In genomic region chr3:84435288-84436043, GRCm38 (mm10) we compare ENCODE assay signal across 9 mouse cellular contexts. TPM values are rescaled to one million over a fixed set of nuclear protein-coding genes. Genes with fewer than 3 reads are reported as not detected.
A peak's percentile ranks its signal among the peaks of the same experiment; 100 is the strongest.
DNase-seq lines count a peak whose midpoint lies in the region; ATAC-seq and TF ChIP-seq lines count a peak whose summit lies in the region.
"Had no signal": no experiment of that assay in that cellular context is flagged by ENCODE, and none has a peak within 500 bp of the region (broad histone marks: within the 10 kb centered on the region; RNA-seq: fewer than 3 reads in every experiment).

No protein-coding gene starts in this region.

- peak; percentile 86 for DNase-seq in midbrain, embryonic 11.5 days (ENCODE audit: low spot score, missing footprints)
- no peak for DNase-seq in midbrain, embryonic 10.5 days (ENCODE audit: low spot score)
- peak; percentile 69 for DNase-seq in fibroblast of lung, adult 2 months (ENCODE audit: low read depth)
- DNase-seq in lung, postnatal 36 days: peak; percentile 59
- DNase-seq in c-Kit-positive CD71-positive TER-119-positive erythroid progenitor cells, embryonic 14.5 days (ENCODE audit: low spot score): no peak
- no peak for DNase-seq in layer of hippocampus, adult 2 months (ENCODE audit: low spot score in 2 of 2)
- no peak for DNase-seq in thymus, postnatal 14 days

- no peaks in the 10 kb centered on the region for H3K27me3 ChIP-seq in midbrain, embryonic 11.5 days (ENCODE audit: control insufficient read depth, insufficient read depth, low read length)
- H3K27me3 ChIP-seq in midbrain, embryonic 10.5 days (ENCODE audit: low read depth, poor library complexity, severe bottlenecking): peaks cover 9% of the 10 kb centered on the region; the same call in 1 of the 2 replicates
- no peaks in the 10 kb centered on the region for H3K27me3 ChIP-seq in hindbrain, embryonic 16.5 days (replicated peaks; ENCODE audit: control insufficient read depth, insufficient read depth, low read length)

- WGBS in midbrain, embryonic 11.5 days: 40% methylated on average over 11 of the region's 11 CpGs
- 48% methylated on average over 11 of the region's 11 CpGs for WGBS in midbrain, embryonic 10.5 days
- WGBS in hindbrain, embryonic 16.5 days: 19% methylated on average over 11 of the region's 11 CpGs

- peaks cover 6% of the 10 kb centered on the region for H3K4me1 ChIP-seq in midbrain, embryonic 11.5 days (ENCODE audit: control insufficient read depth, insufficient read depth, low read length)
- peaks cover 40% of the 10 kb centered on the region for H3K4me1 ChIP-seq in midbrain, embryonic 10.5 days
- peaks cover 7% of the 10 kb centered on the region; the same call in 1 of the 2 replicates for H3K4me1 ChIP-seq in hindbrain, embryonic 16.5 days (ENCODE audit: control insufficient read depth, insufficient read depth, low read depth, low read length)

- no peak for TF ChIP-seq CTCF in layer of hippocampus, adult 2 months (conservative IDR thresholded peaks at IDR 0.05)

- ATAC-seq in midbrain, embryonic 11.5 days (ENCODE audit: low FRiP score): peak; percentile 22; the same call in 1 of the 2 replicates
- peak; percentile 41 for ATAC-seq in hindbrain, embryonic 16.5 days

- H3K4me2 ChIP-seq in midbrain, embryonic 11.5 days: no peak overlapping the region
- no peak overlapping the region for H3K4me2 ChIP-seq in hindbrain, embryonic 16.5 days (ENCODE audit: low read length)

- no peak overlapping the region for H3K27ac ChIP-seq in midbrain, embryonic 11.5 days (ENCODE audit: low read depth, low read length)
- H3K27ac ChIP-seq in midbrain, embryonic 10.5 days (replicated peaks): no peak overlapping the region
- H3K27ac ChIP-seq in hindbrain, embryonic 16.5 days (ENCODE audit: low read depth, low read length): peak overlapping the region; percentile 19
- no peak overlapping the region for H3K27ac ChIP-seq in layer of hippocampus, adult 2 months
- H3K27ac ChIP-seq: macrophage had no signal

- no peaks in the 10 kb centered on the region for H3K9me3 ChIP-seq in midbrain, embryonic 11.5 days (ENCODE audit: control insufficient read depth, low read length)
- no peaks in the 10 kb centered on the region for H3K9me3 ChIP-seq in midbrain, embryonic 10.5 days (replicated peaks)
- H3K9me3 ChIP-seq in hindbrain, embryonic 16.5 days (ENCODE audit: control insufficient read depth, low read length): no peaks in the 10 kb centered on the region

- H3K36me3 ChIP-seq in midbrain, embryonic 11.5 days (ENCODE audit: control insufficient read depth, insufficient read depth, low read length): no peaks in the 10 kb centered on the region
- no peaks in the 10 kb centered on the region for H3K36me3 ChIP-seq in midbrain, embryonic 10.5 days
- H3K36me3 ChIP-seq in hindbrain, embryonic 16.5 days (ENCODE audit: control insufficient read depth, insufficient read depth, low read length): no peaks in the 10 kb centered on the region

- no peak overlapping the region for H3K9ac ChIP-seq in midbrain, embryonic 11.5 days (ENCODE audit: low read length)
- no peak overlapping the region for H3K9ac ChIP-seq in hindbrain, embryonic 16.5 days (ENCODE audit: low read depth, low read length)

- H3K4me3 ChIP-seq in midbrain, embryonic 11.5 days (ENCODE audit: low read depth, low read length): no peak overlapping the region
- no peak overlapping the region for H3K4me3 ChIP-seq in midbrain, embryonic 10.5 days
- no peak overlapping the region for H3K4me3 ChIP-seq in hindbrain, embryonic 16.5 days (ENCODE audit: low read length)
- H3K4me3 ChIP-seq in layer of hippocampus, adult 2 months: no peak overlapping the region

RNA-seq across cellular contexts. Expression of gene Fhdc1, which starts 44.8 kb away (rescaled TPM):
- polyA plus RNA-seq in midbrain, embryonic 11.5 days (2014; fragmentation: Nextera tagmentation; extraction: Ambion mirVana): 1.0 and 1.7 TPM in 2 replicates
- polyA plus RNA-seq in midbrain, embryonic 10.5 days (2016; fragmentation: Nextera tagmentation; extraction: Ambion mirVana): 2.0 and 2.1 TPM in 2 replicates
- polyA plus RNA-seq in hindbrain, embryonic 16.5 days (2015; fragmentation: Nextera tagmentation; extraction: Ambion mirVana): 5.7 and 7.7 TPM in 2 replicates
- 1 to 10 TPM; 1.7 to 2.2 TPM for total RNA-seq in layer of hippocampus, adult 2 months (2021)

Comparison
In these comparisons a context has a peak if more than half of its experiments do, and no peak if none do; other contexts are left out.
1. DNase-seq: peak in midbrain, embryonic 11.5 days (single experiment), fibroblast of lung, adult 2 months (single experiment) and lung, postnatal 36 days (single experiment); none in midbrain, embryonic 10.5 days (single experiment), c-Kit-positive CD71-positive TER-119-positive erythroid progenitor cells, embryonic 14.5 days (single experiment), layer of hippocampus, adult 2 months (0 of 2) and thymus, postnatal 14 days (single experiment).